Mouse (Mus musculus): ENCODE results near the gene Cfap61. TPM values are rescaled to one million over a fixed set of nuclear protein-coding genes. Genes with fewer than 3 reads are reported as not detected.
"Not testable (repeated sequence)": the region's sequence is repeated elsewhere in the genome, so short reads cannot be mapped to it uniquely, and the experiment has no call there.

Cfap61 gene
- polyA plus RNA-seq, 1 experiment from 2014 or later, result 0.88 TPM

DNA sequence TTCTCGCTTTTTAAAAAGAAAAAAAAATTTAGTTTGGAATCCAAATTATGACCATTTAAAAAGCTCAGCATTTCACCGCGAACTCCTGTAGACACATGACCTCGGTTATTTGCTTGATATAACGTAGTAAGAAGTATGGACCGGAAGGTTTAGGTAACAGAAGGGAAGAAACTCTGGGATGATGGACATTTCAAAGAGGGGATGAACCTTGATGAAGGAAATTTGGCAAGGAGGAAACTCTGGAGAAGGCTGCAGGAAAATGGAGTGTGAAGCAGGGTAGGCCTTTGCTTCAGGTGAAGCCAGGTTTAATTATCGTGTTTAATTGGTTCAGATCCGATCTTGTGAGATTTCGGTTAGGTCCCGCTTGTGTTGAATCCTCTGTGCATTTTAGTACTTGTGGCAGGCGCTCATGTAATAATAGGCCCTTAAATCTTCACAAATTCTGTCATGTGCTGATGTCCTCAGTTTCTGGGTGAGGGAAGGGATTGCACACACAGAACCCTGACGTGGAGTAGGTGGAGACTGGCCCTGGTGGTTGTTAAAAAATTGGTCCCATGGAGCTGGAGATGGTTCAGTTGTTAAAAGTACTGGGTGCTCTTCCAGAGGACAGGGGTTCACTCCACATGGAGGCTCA, 30.5 kb upstream of the Cfap61 start:
- Histone ChIP-seq H3K36me3 (peaks cover 30% of the 10 kb centered on the region), H3K4me1 (peaks cover 20% of the 10 kb centered on the region), H3K9me3 (replicated peaks) (no peaks in the 10 kb centered on the region), H3K4me3 (peak overlapping the region; percentile 97), H3K27me3 (ENCODE audit: low read depth, poor library complexity, severe bottlenecking) (no peaks in the 10 kb centered on the region), H3K27ac (0 out of 2 replicates have a peak overlapping the region, but pooled peaks have one; percentile 97)
- 37% methylated on average over 12 of the region's 12 CpGs for WGBS
- DNase-seq (ENCODE audit: low spot score), result no peak

DNA sequence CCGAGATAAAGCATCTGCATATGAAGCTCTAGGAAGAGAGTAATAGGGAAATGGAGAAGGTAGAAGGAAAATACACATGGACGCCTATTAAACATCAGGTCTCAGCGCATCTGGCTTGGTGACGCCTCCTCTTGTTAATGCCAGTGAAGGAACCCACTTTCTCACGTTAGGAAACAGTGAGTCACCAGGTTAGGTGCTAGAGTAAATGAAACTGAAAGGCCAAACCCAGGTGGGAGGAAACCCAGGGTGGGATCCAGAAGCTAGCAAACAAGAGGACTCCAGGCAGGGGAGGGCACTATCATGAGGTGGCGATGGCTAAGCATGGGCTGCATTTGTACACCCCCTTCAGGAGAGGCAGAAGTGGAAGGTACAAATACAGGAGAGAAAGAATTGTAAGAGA, 29.4 kb upstream of the Cfap61 start:
- WGBS, result 85% methylated on average over 6 of the region's 6 CpGs
- Histone ChIP-seq H3K9me3 (replicated peaks) (no peaks in the 10 kb centered on the region), H3K36me3 (peaks cover 40% of the 10 kb centered on the region), H3K4me1 (peaks cover 20% of the 10 kb centered on the region), H3K27me3 (ENCODE audit: low read depth, poor library complexity, severe bottlenecking) (no peaks in the 10 kb centered on the region), H3K27ac (no peak overlapping the region), H3K4me3 (no peak overlapping the region)
- DNase-seq (ENCODE audit: low spot score), result no peak

DNA sequence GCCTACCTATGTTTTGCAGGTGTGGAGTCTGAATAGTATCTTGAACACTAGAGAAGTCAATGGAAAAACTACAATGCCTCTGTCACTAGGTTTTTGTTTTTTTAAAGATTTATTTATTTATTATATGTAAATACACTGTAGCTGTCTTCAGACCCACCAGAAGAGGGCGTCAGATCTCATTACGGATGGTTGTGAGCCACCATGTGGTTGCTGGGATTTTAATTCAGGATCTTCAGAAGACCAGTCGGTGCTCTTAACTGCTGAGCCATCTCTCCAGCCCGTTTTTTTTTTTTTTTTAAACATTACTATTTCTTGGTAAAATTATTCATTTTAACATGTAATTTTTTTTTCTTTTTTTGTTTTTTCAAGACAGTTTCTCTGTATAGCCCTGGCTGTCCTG, 28.7 kb upstream of the Cfap61 start:
- DNase-seq (ENCODE audit: low spot score); H3K27me3 ChIP-seq (ENCODE audit: low read depth, poor library complexity, severe bottlenecking); H3K4me3 ChIP-seq; H3K9me3 ChIP-seq (replicated peaks); H3K27ac ChIP-seq: not testable (repeated sequence)
- Histone ChIP-seq H3K36me3 (peaks cover 47% of the 10 kb centered on the region), H3K4me1 (peaks cover 20% of the 10 kb centered on the region)
- WGBS, result 54% methylated on average over 4 of the region's 4 CpGs

- Histone ChIP-seq H3K27me3 (ENCODE audit: low read depth, poor library complexity, severe bottlenecking) (no peaks in the 10 kb centered on the region), H3K9me3 (replicated peaks) (no peaks in the 10 kb centered on the region), H3K36me3 (peaks cover 99% of the 10 kb centered on the region), H3K4me3 (no peak overlapping the region), H3K4me1 (no peaks in the 10 kb centered on the region), H3K27ac (no peak overlapping the region)
- no peak for DNase-seq (ENCODE audit: low spot score)
- 85% methylated on average over 8 of the region's 8 CpGs for WGBS
Measured at GRCm38 (mm10) chr2:145920941-145921650, 13.5 kb upstream of the Cfap61 start.

- DNase-seq (ENCODE audit: low spot score), result no peak
- Histone ChIP-seq H3K27ac (no peak overlapping the region), H3K27me3 (ENCODE audit: low read depth, poor library complexity, severe bottlenecking) (no peaks in the 10 kb centered on the region), H3K9me3 (replicated peaks) (no peaks in the 10 kb centered on the region), H3K4me3 (no peak overlapping the region), H3K36me3 (peaks cover 8% of the 10 kb centered on the region), H3K4me1 (peaks cover 8% of the 10 kb centered on the region)
- WGBS, result 88% methylated on average over 8 of the region's 8 CpGs
Measured at GRCm38 (mm10) chr2:145936975-145937374, 2.4 kb downstream of the Cfap61 start.

- 71% methylated on average over 3 of the region's 3 CpGs for WGBS
- no peak for DNase-seq (ENCODE audit: low spot score)
Measured at GRCm38 (mm10) chr2:145941403-145941802, 6.8 kb downstream of the Cfap61 start.

DNA sequence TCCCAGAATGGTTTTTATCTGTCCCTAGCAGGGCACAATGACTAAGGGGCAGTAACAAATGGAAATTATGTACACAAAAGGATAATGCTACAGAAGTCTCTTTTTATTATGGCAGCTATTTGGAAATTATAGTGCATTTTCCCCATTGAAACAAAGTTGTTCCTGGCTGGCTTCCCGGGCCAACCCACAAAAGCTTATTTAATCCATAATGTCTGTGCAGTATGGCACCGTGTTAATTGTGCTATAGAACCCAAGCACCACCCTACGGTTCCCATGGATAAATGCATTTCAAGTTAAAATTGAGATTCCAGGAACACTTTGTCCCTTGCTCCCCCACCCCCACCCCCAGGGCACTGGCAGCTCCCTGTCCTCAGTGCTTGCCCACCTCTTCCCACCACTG, 9.7 kb downstream of the Cfap61 start:
- WGBS, result 93% methylated on average over 3 of the region's 3 CpGs
- Histone ChIP-seq H3K9me3 (replicated peaks) (no peaks in the 10 kb centered on the region), H3K36me3 (no peaks in the 10 kb centered on the region), H3K4me1 (peaks cover 4% of the 10 kb centered on the region), H3K27ac (no peak overlapping the region), H3K27me3 (ENCODE audit: low read depth, poor library complexity, severe bottlenecking) (no peaks in the 10 kb centered on the region), H3K4me3 (no peak overlapping the region)
- no peak for DNase-seq (ENCODE audit: low spot score)

More at GRCm38 (mm10) chr2:145941403-145941802, 6.8 kb downstream of the Cfap61 start:
- no peaks in the 10 kb centered on the region for H3K27me3 ChIP-seq (ENCODE audit: low read depth, poor library complexity, severe bottlenecking)
- no peaks in the 10 kb centered on the region for H3K9me3 ChIP-seq (replicated peaks)
- H3K4me3 ChIP-seq, result no peak overlapping the region
- no peaks in the 10 kb centered on the region for H3K36me3 ChIP-seq
- no peaks in the 10 kb centered on the region for H3K4me1 ChIP-seq
- no peak overlapping the region for H3K27ac ChIP-seq

GRCm38 (mm10) chr2:145948402-145948954, 13.9 kb downstream of the Cfap61 start:
- H3K27me3 ChIP-seq (ENCODE audit: low read depth, poor library complexity, severe bottlenecking), result no peaks in the 10 kb centered on the region
- no peak for DNase-seq (ENCODE audit: low spot score)
- H3K9me3 ChIP-seq (replicated peaks), result no peaks in the 10 kb centered on the region
- H3K4me3 ChIP-seq, result no peak overlapping the region
- WGBS, result 76% methylated on average over 7 of the region's 7 CpGs
- H3K27ac ChIP-seq, result no peak overlapping the region
- peaks cover 22% of the 10 kb centered on the region for H3K4me1 ChIP-seq
- H3K36me3 ChIP-seq, result no peaks in the 10 kb centered on the region

GRCm38 (mm10) chr2:145949475-145950068, 15.0 kb downstream of the Cfap61 start:
- no peaks in the 10 kb centered on the region for H3K36me3 ChIP-seq
- no peaks in the 10 kb centered on the region for H3K9me3 ChIP-seq (replicated peaks)
- no peak overlapping the region for H3K27ac ChIP-seq
- peaks cover 22% of the 10 kb centered on the region for H3K4me1 ChIP-seq
- no peaks in the 10 kb centered on the region for H3K27me3 ChIP-seq (ENCODE audit: low read depth, poor library complexity, severe bottlenecking)
- H3K4me3 ChIP-seq, result no peak overlapping the region
- WGBS, result 65% methylated on average over 11 of the region's 11 CpGs
- no peak for DNase-seq (ENCODE audit: low spot score)

- H3K4me1 ChIP-seq, result peaks cover 22% of the 10 kb centered on the region
- WGBS, result 16% methylated on average over 10 of the region's 10 CpGs
- H3K27me3 ChIP-seq (ENCODE audit: low read depth, poor library complexity, severe bottlenecking), result no peaks in the 10 kb centered on the region
- no peak for DNase-seq (ENCODE audit: low spot score)
- H3K4me3 ChIP-seq, result no peak overlapping the region
- H3K36me3 ChIP-seq, result no peaks in the 10 kb centered on the region
- no peak overlapping the region for H3K27ac ChIP-seq
- H3K9me3 ChIP-seq (replicated peaks), result no peaks in the 10 kb centered on the region
Measured at GRCm38 (mm10) chr2:145950239-145950638, 15.7 kb downstream of the Cfap61 start.

DNA sequence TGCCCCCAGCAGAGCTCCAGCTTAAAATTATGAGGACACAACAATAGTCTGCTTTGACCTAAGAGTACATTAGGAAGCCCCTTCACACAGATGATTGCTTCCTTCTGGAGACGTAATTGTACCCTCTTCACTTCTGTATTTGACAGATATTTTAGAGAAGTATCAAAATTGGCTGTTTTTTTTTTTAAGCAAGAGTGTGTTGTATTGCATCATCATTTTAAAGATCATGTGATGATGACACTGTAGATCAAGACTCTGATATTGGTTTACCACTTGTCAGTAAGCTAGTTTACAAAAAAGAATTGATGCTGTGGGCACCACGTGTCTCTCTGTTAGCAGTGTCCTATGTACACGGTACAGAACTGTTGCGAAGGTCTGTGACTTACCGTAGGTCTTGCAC, 18.1 kb downstream of the Cfap61 start:
- no peak overlapping the region for H3K27ac ChIP-seq

GRCm38 (mm10) chr2:145955844-145956243, 21.3 kb downstream of the Cfap61 start:
- Histone ChIP-seq H3K9me3 (replicated peaks) (no peaks in the 10 kb centered on the region), H3K27me3 (ENCODE audit: low read depth, poor library complexity, severe bottlenecking) (no peaks in the 10 kb centered on the region), H3K4me3 (no peak overlapping the region), H3K36me3 (no peaks in the 10 kb centered on the region), H3K4me1 (peaks cover 2% of the 10 kb centered on the region), H3K27ac (no peak overlapping the region)
- WGBS, result 71% methylated on average over 10 of the region's 10 CpGs
- no peak for DNase-seq (ENCODE audit: low spot score)

More for the DNA sequence above, 18.1 kb downstream of the Cfap61 start:
- Histone ChIP-seq H3K27me3 (ENCODE audit: low read depth, poor library complexity, severe bottlenecking) (no peaks in the 10 kb centered on the region), H3K9me3 (replicated peaks) (no peaks in the 10 kb centered on the region), H3K4me3 (no peak overlapping the region), H3K4me1 (peaks cover 22% of the 10 kb centered on the region), H3K36me3 (no peaks in the 10 kb centered on the region)
- 79% methylated on average over 5 of the region's 5 CpGs for WGBS
- no peak for DNase-seq (ENCODE audit: low spot score)

DNA sequence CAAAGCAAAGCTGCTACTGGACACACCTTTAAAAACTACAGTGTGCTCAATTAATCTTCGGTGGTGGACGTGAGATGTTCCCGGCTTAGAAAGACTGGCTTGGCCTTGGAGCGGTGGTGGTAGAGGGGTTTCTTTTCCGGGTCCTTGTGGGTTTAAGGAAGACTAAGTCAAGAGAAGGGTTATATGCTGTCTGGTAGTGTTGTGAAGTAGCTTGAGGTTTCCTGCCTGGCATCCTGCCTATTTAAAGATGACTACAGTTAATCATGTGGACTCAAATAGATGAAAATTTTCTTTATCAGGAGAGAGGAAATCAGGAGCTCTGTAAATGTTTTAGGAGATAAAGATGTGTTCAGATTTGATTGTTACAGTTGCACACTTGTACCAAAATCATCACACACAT, 21.7 kb downstream of the Cfap61 start:
- no peaks in the 10 kb centered on the region for H3K9me3 ChIP-seq (replicated peaks)
- WGBS, result 83% methylated on average over 5 of the region's 5 CpGs

More for the DNA sequence above, 21.7 kb downstream of the Cfap61 start:
- no peaks in the 10 kb centered on the region for H3K4me1 ChIP-seq
- no peak overlapping the region for H3K27ac ChIP-seq
- H3K27me3 ChIP-seq (ENCODE audit: low read depth, poor library complexity, severe bottlenecking), result no peaks in the 10 kb centered on the region
- H3K4me3 ChIP-seq, result no peak overlapping the region
- no peak for DNase-seq (ENCODE audit: low spot score)
- H3K36me3 ChIP-seq, result no peaks in the 10 kb centered on the region
